Mouse (Mus musculus): Measurements from ENCODE around the gene Ndufa6.
A peak's percentile ranks its signal among the peaks of the same experiment; 100 is the strongest.
"Not testable (repeated sequence)": the region's sequence is repeated elsewhere in the genome, so short reads cannot be mapped to it uniquely, and the experiment has no call there.

Ndufa6 gene

DNA sequence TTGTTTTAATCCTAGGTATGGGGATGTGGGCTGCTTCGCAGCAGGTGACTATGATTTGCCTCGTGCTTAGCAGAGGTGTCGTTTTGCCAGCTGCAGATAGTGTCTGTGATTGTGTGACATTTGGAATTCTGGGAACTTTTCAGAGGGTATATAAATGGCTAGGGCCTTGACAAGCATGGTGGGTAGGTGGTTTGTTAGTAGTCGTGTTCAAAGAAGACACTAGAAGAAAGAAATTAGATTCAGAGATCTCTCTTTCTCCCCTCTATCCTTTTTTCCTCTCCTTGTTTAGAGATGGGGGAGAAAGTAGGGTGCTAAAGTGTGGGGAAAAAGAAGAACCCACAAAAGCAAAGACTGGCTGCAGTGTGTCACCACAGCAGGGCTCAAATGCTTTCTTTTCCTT is 14.0 kb upstream of the Ndufa6 start:
- DNase-seq (ENCODE audit: low spot score in 2 of 2), result no peak

DNA sequence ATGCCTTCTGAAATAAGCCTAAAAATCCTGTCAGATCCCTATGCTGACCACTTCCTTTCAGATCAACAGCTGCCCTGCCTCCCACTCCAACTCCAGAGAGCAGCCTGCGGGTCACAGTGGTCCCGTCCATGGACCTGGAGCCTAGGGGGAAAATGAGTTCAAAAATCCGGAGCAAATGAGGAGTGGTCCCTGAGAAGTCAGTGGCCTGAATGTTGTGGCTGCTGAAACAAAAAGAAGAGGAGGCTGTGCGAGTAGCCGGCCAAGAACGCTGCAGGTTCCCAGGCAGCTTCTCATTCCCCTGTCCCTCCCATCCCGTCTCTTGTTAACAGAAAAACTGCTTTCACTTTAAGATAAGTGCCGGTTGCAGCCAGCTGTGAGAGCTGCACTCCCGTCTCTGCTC is 10.4 kb upstream of the Ndufa6 start:
- not testable (repeated sequence) for DNase-seq (ENCODE audit: low spot score in 2 of 2)

DNA sequence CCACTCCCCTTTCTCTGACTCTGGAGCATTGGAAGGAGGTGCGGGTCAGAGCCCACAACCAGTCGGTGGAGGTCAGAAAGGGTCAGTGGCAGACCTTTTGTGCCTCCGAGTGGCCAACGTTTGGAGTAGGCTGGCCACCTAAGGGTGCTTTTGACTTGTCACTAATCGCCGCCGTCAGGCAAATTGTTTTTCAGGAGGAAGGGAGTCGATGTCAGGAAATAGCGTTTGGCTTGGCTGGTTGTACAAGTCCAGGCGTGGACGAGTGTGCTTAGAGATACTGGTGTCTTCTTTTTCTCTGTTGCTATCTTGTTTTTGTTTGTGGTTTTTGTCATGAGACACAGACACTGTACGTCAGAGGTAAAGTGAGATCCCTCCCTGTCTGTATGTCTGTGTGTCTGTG is 9.7 kb upstream of the Ndufa6 start:
- not testable (repeated sequence) for DNase-seq (ENCODE audit: low spot score in 2 of 2)

DNA sequence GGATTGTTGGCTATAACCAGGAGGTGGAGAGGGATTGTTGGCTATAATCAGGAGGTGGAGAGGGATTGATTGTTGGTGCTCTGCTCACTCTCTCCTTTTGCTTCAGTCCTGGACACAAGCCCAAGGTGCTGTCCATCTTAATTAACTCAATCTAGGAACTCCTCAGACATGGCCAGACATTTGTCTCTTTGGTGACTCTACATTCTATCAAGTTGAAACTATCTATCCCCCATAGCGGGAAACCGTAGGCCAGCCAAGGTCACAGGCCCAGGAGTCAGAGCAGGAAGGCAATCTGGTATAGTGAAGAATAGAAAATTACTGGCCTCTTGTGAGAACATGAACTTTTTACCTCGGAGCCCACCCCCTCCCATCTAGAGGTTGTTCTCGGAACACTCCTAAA is 8.1 kb upstream of the Ndufa6 start:
- peak in 1 of 2 experiments; percentile 2 for DNase-seq (ENCODE audit: low spot score in 2 of 2)

DNA sequence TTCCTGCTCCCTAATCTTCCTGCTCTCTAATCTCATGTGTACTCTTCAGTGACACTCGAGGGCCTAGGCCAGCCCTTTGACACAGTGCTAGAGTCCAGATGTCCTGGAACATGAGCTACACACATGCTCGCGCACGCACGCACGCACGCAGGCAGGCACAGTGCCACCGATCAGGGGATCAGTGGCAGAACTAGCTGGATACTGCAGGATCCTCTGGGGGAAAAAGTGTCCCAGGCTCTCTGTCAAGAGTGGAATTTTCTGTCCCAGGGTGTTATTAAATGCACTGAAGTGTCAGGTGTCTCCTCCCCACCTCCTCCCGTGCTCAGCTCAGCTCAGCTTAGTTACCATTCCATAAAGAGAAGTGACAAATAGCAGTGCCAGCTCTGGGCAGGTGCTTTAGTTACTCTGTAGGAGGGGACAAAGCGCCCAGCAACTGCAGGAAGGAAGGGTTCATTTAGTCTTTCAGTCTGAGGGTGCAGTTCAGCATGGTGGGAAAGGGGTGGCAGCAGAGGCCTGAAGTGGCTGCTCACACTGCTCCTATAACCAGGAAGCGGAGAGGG is 7.4 kb upstream of the Ndufa6 start:
- peak in 1 of 2 experiments; percentile 8 for DNase-seq (ENCODE audit: low spot score in 2 of 2)

DNA sequence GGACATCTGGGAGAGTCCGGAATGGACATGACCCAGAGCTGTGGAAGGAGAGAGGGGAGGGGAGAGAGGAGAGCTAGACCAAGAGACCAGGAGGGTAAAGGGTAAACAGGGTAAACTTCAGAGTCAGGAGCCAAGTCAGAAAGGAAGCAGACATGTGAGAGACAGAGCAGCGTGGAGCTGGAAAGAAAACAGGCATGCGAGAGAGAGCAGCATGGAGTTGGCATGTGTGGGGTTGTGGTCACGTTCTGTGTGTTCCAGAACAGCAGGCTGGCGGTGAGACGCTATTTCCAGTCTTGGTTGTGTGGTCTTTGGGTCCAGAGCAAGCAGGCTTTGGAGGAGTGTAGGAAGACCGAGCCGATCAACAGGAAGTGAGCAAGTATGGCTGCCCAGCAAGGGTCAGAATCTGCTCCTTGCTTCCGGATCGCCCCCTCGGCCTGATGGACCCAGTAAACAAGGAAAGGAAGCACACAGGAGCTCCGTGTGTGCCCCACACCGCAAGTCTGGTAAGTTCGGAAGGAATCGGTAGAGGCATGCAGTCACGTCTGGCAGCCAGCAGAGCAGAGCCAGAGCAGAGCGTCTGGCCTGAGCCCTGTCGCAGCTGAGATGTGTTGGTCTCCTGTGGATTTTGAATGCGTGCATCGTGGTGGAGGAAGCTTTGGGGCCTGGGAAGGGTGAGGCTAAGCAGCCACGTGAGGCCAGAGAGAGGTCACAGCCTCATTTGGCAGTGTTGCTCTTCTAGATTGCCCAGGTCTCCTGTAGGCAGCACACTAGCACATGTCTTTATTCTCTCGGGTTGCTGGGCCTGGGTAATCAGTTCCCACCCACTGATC is 4.5 kb upstream of the Ndufa6 start:
- no peak for DNase-seq (ENCODE audit: low spot score in 2 of 2)

DNA sequence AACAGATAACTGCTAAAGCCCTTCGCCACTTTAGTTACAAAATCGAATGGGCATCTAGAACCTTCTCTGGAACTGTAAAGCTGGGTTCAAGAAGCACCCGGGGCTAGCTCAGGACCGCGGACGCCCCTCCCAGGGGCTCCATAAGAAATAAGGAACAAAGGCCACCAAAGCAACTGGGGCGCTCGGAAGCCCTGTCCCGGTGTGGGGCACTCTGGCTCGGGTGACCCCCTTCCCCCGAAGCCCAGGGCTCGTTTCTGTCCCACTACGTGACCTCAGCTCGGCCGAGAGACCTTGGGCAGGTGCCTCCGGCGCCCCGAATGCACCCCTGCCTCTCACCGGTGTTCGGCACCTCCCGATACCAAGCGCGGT is 393 bp downstream of the Ndufa6 start:
- no peak for DNase-seq (ENCODE audit: low spot score in 2 of 2)

DNA sequence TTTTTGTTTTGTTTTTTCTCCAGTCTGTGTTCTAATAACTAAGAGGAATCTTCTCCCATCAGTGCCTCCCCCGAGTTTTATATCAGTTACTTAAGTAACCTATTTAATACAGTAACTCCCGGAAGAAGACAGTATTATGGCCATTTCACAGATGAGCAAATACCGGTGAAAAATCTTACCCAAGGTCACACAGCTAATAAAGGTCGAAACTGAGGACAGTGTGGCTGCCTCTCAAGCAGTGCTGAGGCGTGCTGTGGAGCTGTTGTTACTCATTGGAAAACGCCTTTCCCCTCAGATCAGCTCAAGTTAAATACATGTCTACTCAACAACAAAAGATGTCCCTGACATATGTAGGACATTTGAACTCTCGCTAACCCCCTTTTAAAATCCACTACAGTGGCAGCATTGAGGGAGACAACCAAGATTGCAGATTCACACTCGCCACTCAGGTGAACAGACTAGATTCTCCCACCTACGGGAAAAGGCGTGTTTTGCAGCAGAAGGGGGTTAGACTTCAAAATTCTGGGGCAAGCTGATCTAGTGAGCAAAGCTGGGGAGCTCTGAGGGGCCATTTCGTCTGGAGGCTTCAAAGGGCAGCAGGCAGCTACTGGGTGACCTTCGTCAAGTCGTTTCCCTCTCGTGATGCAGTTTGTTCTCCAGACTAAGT is 911 bp downstream of the Ndufa6 start:
- DNase-seq (ENCODE audit: low spot score in 2 of 2), result no peak

DNA sequence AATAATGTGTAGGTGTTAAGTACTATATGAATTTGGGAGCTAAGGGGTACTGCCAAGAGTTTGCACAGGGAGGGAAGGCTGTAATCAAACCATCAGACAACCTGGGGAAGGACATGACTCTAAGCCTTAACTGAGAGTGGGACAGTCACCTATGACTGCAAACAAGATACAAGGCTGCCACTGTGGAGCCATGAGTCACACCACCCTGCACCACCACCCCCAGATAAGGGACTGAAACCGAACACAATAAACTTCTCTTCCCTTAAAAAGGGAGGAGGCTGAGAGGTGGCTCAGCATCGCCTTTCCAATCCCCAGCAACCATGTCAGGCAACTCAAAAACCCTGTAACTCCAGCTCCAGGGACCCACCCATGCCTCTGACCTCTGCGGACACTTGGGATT is 2.6 kb downstream of the Ndufa6 start:
- DNase-seq (ENCODE audit: low spot score in 2 of 2), result no peak

DNA sequence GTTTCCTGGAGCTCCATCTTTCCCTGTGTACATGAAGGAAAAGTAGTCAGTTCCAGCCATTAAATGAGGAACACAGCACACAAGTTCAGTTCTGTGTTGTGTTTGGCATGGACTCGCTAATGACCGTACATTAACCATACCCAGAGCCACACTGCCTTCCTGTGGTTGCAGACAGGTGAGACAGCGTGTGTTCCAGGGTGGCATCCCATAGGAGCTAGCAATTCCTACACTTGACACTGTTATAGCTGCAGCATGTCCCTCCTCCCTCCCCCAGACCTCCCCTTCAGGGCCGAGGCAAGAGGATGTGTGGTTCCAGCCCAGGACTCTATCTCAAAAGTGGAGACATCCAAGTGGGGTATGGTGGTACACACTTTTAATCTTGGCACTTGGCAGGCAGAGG is 3.8 kb downstream of the Ndufa6 start:
- no peak for DNase-seq (ENCODE audit: low spot score in 2 of 2)

DNA sequence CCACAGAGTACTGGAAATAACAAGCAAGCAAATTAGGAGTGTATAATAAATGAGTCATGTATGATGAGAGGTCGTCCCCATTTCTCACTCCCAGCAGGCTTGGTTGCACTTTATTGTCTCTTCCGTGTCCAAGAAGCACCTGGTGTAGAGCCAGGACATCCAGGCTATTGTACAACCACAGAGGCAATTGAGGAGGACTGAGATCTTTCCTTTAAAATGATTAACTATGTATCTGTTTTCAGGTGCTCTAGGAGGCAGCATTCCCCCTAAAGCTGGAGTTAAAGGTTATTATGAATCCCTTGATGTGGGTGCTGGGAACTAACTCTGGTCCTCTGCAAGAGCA is 5.2 kb downstream of the Ndufa6 start:
- no peak for DNase-seq (ENCODE audit: low spot score in 2 of 2)

DNA sequence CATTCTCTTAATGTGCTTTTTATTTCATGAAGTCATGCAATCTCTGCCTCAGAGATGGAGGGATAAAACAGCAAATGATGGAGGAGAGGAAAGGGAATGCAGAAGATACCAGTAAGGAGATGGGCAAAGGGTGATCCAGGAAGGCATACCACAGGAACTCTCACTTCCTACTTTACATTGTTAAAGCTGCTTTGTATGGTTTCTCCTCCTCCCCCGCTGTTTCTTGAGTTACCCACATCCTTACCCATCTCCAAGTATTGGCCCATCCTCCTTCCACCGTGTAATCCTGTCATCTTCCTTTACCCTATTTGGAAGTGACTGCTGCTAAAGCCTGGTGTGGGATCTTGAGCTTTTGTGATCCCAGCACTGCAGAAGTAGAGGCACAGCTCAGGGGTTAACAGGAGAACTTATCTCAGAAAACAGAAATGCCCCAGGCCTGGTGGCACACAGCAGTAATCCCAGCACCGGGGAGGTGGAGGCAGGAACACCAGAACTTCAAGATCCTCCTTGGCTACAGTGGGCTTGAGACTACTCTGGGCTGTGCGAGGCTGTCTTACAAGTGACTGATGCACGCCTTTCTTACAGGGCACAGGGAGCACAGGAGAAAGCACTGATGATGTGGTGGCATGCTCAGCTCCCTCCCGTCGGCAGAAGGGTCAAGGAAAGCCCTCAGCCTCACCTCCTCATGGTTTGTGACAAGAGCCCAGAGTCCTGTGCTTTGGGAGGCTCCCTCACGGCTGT is 5.7 kb downstream of the Ndufa6 start:
- no peak for DNase-seq (ENCODE audit: low spot score in 2 of 2)

DNA sequence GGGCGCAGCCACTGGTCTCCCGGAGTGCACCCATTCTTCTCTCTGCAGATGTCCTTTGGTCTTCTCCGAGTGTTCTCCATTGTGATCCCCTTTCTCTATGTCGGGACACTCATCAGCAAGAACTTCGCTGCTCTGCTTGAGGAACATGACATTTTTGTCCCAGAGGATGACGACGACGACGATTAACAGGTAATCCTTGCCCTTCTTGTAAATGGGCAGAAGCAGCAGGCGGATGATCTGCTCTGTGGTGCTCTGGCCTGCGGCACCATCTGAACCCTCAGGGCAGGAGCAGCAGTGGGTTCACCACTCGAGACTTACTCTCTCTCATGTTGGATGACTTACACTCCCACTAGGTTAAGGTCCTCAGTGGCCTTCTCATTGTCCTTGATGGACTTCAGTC is 6.3 kb downstream of the Ndufa6 start:
- DNase-seq (ENCODE audit: low spot score in 2 of 2), result no peak

DNA sequence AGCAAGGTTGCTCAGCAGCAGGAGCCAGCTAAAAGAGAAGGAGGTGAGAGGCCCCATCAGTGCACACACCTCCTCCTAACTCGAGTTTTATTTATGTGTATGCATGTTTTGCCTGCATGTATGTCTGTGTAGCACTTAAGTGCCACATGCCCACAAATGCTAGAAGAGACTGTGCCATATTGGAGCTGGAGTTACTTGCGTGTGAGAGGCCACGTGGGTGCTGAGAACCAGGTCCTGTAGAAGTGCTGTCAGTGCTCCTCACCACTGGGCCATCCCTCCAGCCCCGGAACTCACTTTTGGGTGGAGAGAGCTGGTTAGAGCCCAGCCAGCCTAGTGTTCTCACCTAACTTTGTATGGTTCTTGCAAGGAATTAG is 6.8 kb downstream of the Ndufa6 start:
- no peak for DNase-seq (ENCODE audit: low spot score in 2 of 2)

DNA sequence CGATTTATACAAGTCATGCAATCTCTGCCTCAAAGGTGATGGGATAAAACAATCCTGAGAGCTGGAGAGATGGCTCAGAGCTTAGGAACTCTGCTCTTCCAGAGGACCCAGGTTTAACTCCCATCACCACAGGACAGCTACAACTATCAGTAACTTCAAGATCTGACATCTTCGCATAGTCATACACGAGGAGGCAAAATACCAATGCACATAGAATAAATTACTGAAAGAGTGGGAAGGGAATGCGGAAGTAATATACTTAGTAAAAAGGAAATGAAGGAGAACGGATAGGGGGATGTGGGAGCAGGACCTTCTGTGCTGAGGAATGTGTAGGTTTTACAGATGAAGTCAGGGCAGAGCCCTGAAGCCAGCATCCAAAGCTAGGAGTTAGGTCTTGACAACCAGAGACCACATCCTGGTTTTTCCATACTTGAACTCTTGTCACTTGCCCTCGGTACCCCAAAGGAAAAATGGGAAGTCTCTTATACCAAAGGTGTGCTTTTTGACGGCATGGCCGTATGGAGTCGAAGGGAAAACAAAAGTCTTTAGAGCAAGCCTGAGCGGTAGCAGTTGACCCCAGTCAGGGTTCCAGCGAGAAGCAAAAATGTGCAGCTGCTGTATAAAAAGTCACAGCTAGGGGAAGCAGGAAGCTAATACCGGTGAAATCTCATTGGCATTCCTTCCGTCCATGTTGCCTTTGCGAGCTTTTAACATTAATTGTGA is 7.4 kb downstream of the Ndufa6 start:
- no peak for DNase-seq (ENCODE audit: low spot score in 2 of 2)

DNA sequence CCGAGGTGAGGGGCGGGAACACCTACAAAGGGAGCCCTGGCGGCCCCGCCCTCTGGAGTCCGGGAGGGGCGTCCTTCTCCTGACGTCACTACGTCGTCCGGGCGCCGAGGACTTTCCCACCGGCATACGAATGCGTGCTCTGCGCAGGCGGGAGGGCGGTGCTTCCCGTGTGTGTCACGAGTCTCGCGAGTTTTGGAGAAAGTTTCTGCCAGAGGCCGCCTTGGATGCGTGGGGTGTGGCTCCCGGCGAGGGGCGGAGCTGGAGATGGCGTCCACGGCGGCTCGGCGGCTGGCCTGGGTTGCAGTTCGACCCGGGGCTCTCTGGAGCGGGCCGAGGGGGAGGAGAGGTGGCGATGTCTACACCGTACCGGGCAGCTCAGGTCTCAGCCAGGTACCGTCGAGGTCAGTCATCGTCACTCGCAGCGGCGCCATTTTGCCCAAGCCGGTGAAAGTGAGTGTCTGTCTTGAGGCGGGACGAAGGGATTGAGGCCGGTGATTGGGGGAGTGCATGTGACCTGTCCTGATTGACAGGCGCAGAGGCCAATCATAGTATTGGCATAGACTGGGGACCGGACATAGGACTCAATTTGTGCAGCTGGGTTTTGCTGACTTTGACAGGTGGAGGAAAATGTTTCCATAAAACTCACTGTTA is 8.2 kb downstream of the Ndufa6 start:
- DNase-seq (ENCODE audit: low spot score in 2 of 2), result peak; percentile 95 to 97

DNA sequence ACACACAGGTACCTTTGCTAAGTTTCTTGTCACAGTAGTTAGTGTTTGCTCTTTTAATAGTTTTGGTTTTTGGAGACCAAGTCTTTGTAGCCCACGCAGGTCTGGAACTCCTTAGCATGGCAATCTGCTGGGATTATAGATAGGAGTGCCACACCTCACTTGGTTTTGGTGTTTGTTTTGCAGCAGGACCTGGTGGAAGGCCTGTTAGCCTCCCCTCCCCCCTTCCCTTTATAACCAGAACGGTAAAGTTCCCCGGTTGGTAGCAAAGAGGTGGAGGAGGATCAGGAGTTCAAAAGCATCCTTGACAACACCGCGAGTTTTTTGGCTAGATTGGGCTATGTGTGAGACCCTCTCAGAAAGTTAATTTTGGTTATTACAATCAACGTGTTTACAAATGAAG is 9.2 kb downstream of the Ndufa6 start:
- DNase-seq (ENCODE audit: low spot score in 2 of 2), result no peak

DNA sequence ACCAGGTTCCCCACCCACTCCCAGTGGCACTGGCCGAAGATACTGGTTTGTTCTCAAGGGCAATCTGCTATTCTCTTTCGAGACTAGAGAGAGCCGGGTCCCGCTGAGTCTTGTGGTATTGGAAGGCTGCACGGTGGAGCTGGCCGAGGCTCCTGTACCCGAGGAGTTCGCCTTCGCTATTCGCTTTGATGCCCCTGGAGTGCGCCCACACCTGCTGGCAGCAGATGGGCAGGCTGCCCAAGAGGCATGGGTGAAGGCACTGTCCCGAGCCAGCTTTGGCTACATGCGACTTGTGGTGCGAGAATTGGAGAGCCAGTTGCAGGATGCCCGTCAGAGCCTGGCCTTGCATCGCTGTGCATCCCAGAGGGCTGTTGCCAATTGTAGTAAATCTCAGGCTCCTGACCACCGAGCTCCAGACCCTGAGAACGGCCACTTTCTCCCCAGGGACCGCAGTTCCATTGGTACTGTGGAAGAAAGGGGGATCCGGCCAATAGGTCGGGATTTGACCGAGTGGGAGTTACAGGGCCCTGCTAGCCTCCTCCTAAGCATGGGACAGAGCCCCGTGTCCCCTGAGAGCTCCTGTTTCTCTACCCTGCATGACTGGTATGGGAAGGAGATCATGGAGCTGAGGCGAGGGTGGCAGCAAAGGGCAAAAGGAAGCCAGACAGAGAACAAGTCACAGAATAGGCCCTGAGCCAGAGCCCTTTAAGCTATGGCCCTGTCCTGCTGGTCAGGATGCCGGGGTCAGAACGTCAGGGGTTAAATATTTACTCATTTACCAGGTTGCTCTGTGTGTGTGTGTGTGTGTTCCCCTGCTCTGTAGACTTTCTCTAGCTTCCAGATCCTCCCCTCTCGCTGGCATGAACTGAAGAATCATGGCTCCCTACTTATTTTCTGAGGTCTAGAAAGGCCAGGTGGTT is 10.5 kb downstream of the Ndufa6 start:
- DNase-seq (ENCODE audit: low spot score in 2 of 2), result no peak

DNA sequence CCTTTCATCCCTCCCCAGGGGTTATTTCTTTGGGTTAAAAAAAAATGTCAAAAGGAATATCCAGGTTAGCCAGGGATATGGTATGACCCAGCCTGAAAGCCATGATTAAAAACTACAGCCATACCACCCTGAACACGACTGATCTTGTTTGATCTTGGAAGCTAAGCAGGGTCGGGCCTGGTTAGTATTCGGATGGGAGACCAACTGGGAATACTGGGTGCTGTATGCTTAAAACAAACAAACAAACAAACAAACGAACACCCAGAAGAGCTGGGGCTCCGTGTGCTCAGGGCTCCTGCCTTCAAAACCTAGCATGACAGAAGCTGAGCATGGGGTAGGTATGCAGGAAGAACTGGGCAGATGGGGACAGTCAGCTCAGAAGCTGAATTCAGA is 11.6 kb downstream of the Ndufa6 start:
- DNase-seq (ENCODE audit: low spot score in 2 of 2), result no peak
